ENCODE assay signal across 8 mouse cellular contexts in the genomic region with DNA sequence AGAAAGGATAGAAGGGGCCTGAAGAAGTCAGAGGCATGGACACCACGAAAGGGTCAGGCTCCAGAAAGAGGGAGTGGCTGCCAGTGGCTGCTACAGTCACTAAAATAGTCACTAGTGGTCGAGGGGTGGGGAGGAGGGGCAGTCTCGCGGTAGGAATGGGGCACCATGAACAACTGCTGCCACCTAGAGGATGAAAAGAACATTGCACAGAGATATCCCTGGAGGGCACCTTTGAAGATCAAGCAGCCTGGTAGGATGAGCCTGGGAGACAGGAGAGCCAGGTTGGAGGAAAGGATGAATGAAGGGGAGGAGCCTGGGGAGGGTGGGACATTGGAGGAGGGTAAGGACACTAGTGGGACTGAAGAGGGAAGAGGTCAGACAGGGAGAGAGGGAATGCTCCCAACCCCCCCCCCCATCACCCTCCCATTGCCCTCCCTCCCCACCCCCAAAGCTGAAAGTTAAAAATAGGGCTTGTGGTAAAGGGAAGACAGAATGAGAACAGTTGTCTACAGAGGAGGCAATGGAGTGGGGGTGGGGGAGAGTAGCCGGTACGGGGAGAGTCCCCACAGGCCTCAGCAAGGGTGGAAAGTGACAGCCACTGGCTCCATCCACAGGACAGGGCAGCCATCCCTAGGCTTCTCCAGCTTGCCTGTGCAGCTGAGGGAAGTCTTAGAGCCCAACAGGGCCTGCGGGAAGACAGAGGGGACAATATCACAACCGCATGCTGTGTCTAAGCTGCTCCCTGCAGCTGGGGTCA. TPM values are rescaled to one million over a fixed set of nuclear protein-coding genes. Genes with fewer than 3 reads are reported as not detected.
A peak's percentile ranks its signal among the peaks of the same experiment; 100 is the strongest.
DNase-seq lines count a peak whose midpoint lies in the region; ATAC-seq and TF ChIP-seq lines count a peak whose summit lies in the region.

No protein-coding gene starts in this region.

- H3K27me3 ChIP-seq in heart, embryonic 10.5 days (ENCODE audit: insufficient read depth, poor library complexity, severe bottlenecking): no peaks in the 10 kb centered on the region
- H3K27me3 ChIP-seq in kidney, embryonic 16.5 days (ENCODE audit: insufficient read depth, low read length): no peaks in the 10 kb centered on the region; the same call in 1 of the 2 replicates
- H3K27me3 ChIP-seq in liver, adult 2 months (ENCODE audit: control insufficient read depth, insufficient read depth, low read length): no peaks in the 10 kb centered on the region

- 3% methylated on average over 8 of the region's 8 CpGs for WGBS in heart, embryonic 10.5 days
- 4% methylated on average over 8 of the region's 8 CpGs for WGBS in kidney, embryonic 16.5 days
- 18% methylated on average over 8 of the region's 8 CpGs for WGBS in liver, adult 2 months

- peak overlapping the region; percentile 43 for H3K4me2 ChIP-seq in kidney, embryonic 16.5 days (replicated peaks; ENCODE audit: low read depth, low read length)

- peak; percentile 79 for TF ChIP-seq CTCF in liver, adult 2 months (IDR thresholded peaks at IDR 0.05; ENCODE audit: low read depth, low read length)

- H3K4me3 ChIP-seq in heart, embryonic 10.5 days: peak overlapping the region; percentile 46
- no peak overlapping the region for H3K4me3 ChIP-seq in kidney, embryonic 16.5 days (ENCODE audit: low read length)
- H3K4me3 ChIP-seq in liver, adult 2 months (ENCODE audit: insufficient read depth, low read depth, low read length): no peak overlapping the region

- ATAC-seq in kidney, embryonic 16.5 days (ENCODE audit: low FRiP score, low TSS enrichment): peak; percentile 44
- ATAC-seq in monocyte, adult 5-6 weeks (replicated peaks; ENCODE audit: insufficient number of reproducible peaks, low FRiP score, low TSS enrichment, poor library complexity, severe bottlenecking): peak; percentile 73

- H3K9me3 ChIP-seq in heart, embryonic 10.5 days: no peaks in the 10 kb centered on the region
- H3K9me3 ChIP-seq in kidney, embryonic 16.5 days (ENCODE audit: low read length): no peaks in the 10 kb centered on the region

- no peaks in the 10 kb centered on the region for H3K79me2 ChIP-seq in liver, adult 2 months (ENCODE audit: control insufficient read depth, insufficient read depth, low read length)

- DNase-seq in CD4-positive helper T cell, adult 2 months (ENCODE audit: low read depth, low spot score): peak; percentile 49
- peak; percentile 53 for DNase-seq in adipocyte (ENCODE audit: low spot score)
- peak; percentile 80 for DNase-seq in embryo, embryonic 9.5 days (ENCODE audit: extremely low spot score)
- peak; percentile 87 for DNase-seq in heart, embryonic 10.5 days (ENCODE audit: low spot score)
- DNase-seq in liver, adult 2 months (ENCODE audit: extremely low read depth, low read depth, low spot score): peak; percentile 35
- peak; percentile 58 for DNase-seq in testis, postnatal 10 days (ENCODE audit: low spot score)

- H3K27ac ChIP-seq in heart, embryonic 10.5 days: peak overlapping the region; percentile 84
- no peak overlapping the region for H3K27ac ChIP-seq in kidney, embryonic 16.5 days (ENCODE audit: low read length)
- H3K27ac ChIP-seq in liver, adult 2 months (replicated peaks; ENCODE audit: insufficient read depth, low read depth, low read length): no peak overlapping the region

- TF ChIP-seq POLR2A in liver, adult 2 months (IDR thresholded peaks at IDR 0.05; ENCODE audit: extremely low read depth, insufficient read depth, low read length): no peak

- H3K9ac ChIP-seq in kidney, embryonic 16.5 days (replicated peaks; ENCODE audit: low read length): no peak overlapping the region
- no peak overlapping the region for H3K9ac ChIP-seq in liver, adult 2 months (ENCODE audit: low read depth, low read length)

- no peaks in the 10 kb centered on the region for H3K36me3 ChIP-seq in heart, embryonic 10.5 days
- H3K36me3 ChIP-seq in kidney, embryonic 16.5 days (ENCODE audit: insufficient read depth, low read length): no peaks in the 10 kb centered on the region
- H3K36me3 ChIP-seq in liver, adult 2 months (ENCODE audit: control insufficient read depth, insufficient read depth, low read length): no peaks in the 10 kb centered on the region

- H3K4me1 ChIP-seq in heart, embryonic 10.5 days: peaks cover 49% of the 10 kb centered on the region
- peaks cover 14% of the 10 kb centered on the region for H3K4me1 ChIP-seq in kidney, embryonic 16.5 days (ENCODE audit: insufficient read depth, low read length)
- H3K4me1 ChIP-seq in liver, adult 2 months (ENCODE audit: control insufficient read depth, insufficient read depth, low read length): no peaks in the 10 kb centered on the region

RNA-seq across cellular contexts. Expression of a gene that starts 20.5 kb away (rescaled TPM):
- 63.1 and 69.7 TPM in 2 replicates for polyA plus RNA-seq in heart, embryonic 10.5 days (2016; fragmentation: Nextera tagmentation; extraction: Ambion mirVana)
- polyA plus RNA-seq in kidney, embryonic 16.5 days (2015; fragmentation: Nextera tagmentation; extraction: Ambion mirVana): 183 TPM in 2 replicates
- 330 and 347 TPM in 2 replicates for total RNA-seq in liver, adult 2 months (2014; rRNA removed)
- polyA plus RNA-seq in liver, adult 2 months (2012; rRNA removed): 340 and 409 TPM in 2 replicates
- not detected in 3 replicates for total RNA-seq in monocyte, adult 5-6 weeks (2017)

Comparison
In these comparisons a context has a peak if more than half of its experiments do, and no peak if none do; other contexts are left out.
1. DNase-seq: peak in every context shown above with its lines; median percentile 87 in heart, embryonic 10.5 days; 80 in embryo, embryonic 9.5 days; 58 in testis, postnatal 10 days; 53 in adipocyte; 49 in CD4-positive helper T cell, adult 2 months; 35 in liver, adult 2 months.